Mouse (Mus musculus): ENCODE results near the gene Gabpb2.
A peak's percentile ranks its signal among the peaks of the same experiment; 100 is the strongest.
"Not testable (repeated sequence)": the region's sequence is repeated elsewhere in the genome, so short reads cannot be mapped to it uniquely, and the experiment has no call there.

Gabpb2 gene

GRCm38 (mm10) chr3:95159511-95159986 lies 58.2 kb downstream of the Gabpb2 start:
- no peak for DNase-seq

DNA sequence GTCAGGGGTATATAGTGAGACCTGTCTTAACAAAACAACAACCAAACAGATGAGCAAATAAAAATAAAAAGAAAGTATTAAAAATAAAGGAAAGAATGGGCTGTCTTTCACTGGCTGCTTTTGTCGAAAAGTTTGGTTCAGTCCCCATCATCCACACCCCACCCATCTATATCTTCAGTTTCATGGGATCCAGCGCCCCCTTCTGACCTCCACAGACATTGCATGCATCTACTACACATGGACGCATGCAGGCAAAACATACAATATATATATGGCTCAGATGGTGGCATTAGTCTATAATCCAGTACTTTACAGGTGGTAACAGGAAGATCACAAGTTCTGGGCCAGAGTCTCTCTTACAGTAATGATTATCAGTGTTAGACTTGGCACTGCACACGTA lies 63.8 kb downstream of the Gabpb2 start:
- peak; percentile 82 for DNase-seq

DNA sequence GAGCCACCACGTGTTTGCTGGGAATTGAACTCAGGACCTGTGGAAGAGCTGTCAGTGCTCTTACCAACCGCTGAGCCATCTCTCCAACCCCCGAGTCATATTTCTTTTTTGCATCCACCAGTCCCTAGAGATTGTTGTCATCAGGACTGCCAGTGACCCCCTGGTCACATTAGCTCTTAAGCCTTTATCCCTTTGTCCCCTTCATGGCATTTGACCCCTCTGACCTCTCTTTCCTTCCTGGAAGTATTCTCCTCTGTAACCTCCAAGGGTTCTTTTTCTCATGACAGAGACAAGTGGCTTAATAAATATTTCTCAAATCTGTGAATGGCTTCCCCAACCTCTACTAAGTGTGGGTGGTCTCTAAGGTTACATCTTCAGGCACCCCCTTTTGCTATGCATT lies 69.8 kb downstream of the Gabpb2 start:
- DNase-seq = no peak

GRCm38 (mm10) chr3:95142617-95143011 lies 75.1 kb downstream of the Gabpb2 start:
- DNase-seq = peak; percentile 94

DNA sequence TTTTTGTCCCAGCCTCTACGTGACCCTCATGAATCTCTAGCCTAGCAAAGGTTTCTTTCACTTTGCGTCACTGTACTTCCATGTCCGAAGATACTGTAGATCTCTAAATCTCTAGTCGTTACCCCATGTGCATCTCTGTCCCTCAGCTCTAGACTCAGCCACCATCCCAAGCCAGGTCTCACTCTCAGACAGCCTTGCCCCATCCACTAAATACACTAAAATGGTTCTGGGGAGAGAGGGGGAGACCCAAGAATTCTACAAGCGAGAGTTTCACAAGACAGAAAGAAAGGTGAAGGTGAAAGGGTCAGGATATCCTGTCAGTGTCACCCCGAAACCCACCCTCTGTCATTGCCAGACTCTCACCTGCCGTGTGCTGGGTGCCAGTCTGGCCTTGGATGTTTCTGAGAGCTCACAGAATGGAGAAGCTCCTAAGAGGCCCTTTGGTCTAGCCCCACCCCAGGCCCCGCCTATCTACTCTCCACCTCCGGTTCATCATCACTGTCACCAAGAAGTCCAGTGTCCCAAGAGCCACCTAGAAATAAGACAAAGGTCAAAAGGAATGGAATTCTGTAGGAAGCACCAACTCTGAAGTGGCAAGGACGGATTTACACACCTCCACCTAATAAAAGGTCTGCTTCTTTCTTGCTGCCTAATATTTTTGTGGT lies 75.6 kb downstream of the Gabpb2 start, which contains the start of gene Tnfaip8l2:
Gene Tnfaip8l2, minus strand, starts transcription at position 409 of the 665 bp plus-strand sequence.
- peak; percentile 75 for DNase-seq

DNA sequence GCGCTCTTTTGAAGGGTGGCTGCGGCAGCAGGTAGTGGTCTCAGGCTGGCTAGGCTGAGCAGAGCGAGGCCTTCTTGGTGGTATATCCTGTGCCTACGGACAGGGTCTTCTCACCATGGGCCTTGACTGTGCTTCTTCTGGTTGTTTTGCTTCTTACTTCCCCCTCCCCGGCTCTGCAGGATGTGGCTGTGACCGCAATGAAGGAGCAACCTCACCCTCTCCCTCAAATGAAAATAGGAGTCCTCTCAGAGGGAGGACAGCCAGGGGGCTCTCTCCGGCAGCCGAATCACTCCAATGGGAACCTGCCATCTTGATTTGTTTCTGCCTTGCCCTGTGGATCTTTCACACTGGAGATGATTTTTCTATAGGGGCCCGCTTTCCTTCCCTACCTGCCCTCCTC lies 76.2 kb downstream of the Gabpb2 start:
- DNase-seq = peak; percentile 79

GRCm38 (mm10) chr3:95140795-95141194 lies 76.9 kb downstream of the Gabpb2 start:
- no peak for DNase-seq

GRCm38 (mm10) chr3:95140289-95140595 lies 77.5 kb downstream of the Gabpb2 start:
- DNase-seq = no peak

DNA sequence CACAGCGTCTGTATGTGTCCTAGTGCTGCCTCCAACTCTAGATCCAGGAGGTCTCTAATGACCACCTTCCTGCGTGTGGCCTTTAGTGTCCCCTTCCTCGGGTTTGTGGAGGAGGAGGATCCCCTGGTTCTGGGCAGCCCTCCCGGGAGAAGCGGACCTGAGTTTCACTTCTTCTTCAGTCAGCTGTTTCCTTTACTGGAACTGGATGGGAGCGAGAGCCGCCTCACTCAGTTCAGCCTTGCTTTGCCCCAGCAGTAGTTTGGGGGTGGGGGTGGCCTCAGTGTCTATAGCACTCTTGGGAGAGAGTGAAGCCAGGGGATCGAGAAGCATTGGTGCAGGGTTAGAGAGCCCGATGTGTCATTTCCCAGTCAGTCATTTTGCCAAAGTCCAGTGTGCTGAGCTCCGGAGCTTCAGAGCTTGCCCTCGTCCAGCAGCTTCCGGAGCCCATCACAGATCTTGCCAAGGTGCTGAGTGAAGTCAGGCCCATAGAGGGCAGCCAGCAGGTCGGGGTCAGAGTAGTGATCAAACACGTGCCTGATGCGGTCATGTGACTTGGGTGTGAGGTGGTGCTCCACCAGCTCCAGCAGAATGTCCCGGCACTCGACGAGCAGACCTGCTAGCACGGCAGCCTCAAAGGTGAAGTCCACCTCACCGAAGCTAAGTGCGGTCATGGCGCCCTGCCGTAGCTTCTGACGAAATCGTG lies 78.0 kb downstream of the Gabpb2 start:
- peak; percentile 26 for DNase-seq

GRCm38 (mm10) chr3:95136336-95136735 lies 81.4 kb downstream of the Gabpb2 start:
- DNase-seq = no peak

DNA sequence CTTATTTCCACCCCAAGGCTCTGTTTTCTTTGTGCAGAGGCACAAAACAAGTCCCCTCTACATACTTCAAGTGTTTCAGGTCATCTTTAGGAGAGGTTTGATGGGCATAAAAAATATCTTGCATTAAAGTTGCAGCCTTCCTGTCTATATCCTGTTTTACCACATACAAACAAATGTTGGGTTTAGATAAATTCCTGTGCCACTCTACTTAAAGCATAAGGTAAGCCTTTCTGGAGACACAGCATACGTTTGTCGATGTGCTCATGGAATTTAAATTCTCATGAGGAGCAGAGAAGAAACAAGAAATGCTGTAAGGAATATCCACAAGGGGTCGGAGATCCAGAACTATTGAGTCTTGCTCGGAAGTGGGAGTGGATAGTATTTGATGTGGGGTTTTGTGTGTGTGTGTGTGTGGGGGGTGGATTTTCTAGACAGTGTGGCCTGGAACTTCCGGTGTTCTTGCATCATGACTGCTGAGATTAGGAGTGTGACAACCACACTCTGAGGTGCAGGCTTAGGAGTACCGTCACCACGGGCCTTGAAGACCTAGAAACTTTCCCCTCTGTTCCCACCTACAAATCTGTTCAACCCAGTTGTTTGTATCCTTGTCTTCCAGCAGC lies 82.2 kb downstream of the Gabpb2 start:
- peak; percentile 23 for DNase-seq

- DNase-seq = peak; percentile 58
Observed at GRCm38 (mm10) chr3:95135023-95135422, 82.7 kb downstream of the Gabpb2 start.

DNA sequence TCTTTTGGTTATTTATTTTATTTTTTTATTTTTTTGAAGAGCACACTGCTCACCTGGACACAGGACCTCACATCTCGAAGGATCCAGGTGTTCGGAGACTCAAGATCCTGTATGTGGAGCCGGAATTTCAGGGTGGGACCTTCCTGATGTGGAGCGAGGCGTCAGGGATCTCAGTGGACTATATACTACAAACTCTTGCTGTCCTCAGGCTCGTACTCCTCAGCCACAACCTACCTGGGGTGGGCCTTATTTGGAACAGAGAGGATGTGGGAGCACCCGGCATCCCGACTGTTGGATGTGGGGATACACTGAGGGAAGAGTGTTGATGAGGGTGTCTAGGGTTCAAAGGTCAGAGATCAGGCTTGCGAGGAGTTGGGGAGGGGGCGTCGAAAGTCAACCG lies 83.6 kb downstream of the Gabpb2 start:
- DNase-seq = not testable (repeated sequence)

DNA sequence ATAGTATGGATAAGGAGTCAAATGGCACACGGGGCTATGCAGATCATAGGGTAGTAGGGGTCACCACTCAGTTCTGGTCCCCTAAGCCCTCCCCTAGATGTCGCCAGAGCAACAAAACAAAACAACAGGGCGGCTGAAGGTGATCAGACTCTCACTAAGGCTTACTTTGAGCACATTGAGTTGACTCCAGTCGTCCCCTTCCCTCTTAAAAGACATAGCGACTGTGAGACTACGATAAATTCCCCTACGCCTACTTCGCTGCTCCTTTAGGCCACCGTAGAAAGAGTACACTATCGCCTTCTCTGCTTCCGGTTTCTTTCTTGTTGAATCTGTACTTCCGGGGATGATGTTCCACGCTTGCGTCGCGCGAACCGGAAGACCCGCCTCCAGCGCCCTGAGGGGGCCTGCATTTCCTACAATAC lies 84.0 kb downstream of the Gabpb2 start, which contains the start of the genes Scnm1 and Lysmd1:
Gene Scnm1, minus strand, starts transcription at position 332 of the 422 bp plus-strand sequence.
Gene Lysmd1, plus strand, starts transcription at position 409 of the 422 bp plus-strand sequence.
- peak; percentile 89 for DNase-seq

DNA sequence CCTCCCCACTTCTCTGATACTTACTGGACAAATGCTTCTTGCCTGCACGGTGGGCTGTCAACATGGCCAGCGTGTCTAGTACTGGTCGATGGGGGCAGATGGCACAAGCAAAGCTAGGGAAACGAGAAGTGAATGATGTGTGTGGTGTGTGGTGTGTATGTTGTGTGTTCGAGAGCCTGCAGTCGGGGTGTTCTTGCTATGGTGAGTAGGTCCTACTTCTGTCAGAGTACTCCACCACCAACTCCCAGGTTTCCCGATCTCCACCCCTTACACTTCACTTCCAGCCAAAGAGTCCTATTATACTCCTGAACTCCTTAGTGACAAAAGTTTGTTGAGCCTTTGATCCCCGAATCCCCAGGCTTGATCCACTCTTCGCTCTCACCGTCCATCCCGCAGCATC lies 84.5 kb downstream of the Gabpb2 start:
- DNase-seq = peak; percentile 23

DNA sequence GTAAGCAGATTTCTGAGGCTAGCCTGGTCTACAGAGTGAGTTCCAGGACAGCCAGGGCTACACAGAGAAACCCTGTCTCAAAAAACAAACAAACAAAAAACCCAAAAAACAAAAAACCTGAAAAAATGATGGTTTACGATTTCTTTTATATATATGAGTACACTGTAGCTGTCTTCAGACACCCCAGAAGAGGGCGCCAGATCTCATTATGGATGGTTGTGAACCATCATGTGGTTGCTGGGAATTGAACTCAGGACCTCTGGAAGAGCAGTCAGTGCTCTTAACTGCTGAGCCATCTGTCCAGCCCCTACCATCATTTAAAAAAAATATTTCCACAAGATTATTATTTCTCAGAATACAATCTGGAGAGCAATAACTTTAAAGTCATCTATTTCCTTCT lies 85.3 kb downstream of the Gabpb2 start:
- peak; percentile 39 for DNase-seq
